Mouse (Mus musculus) hindbrain, embryonic 16.5 days (tissue): Measurements from ENCODE around the gene Golm1. TPM values are rescaled to one million over a fixed set of nuclear protein-coding genes. Genes with fewer than 3 reads are reported as not detected.

Source experiments
- ATAC-seq: fragments of 200-750 bp; cut with Nextera tagmentation; 2 replicates; pipeline ENCODE4 v1.8.0; 2017; ENCODE audit warnings: moderate TSS enrichment, moderate library complexity
- H3K27ac ChIP-seq: fragments of 300-500 bp; sonication (generic); 2 replicates; pipeline ENCODE4 v1.5.1; 2014; ENCODE audit warnings: low read depth, mild to moderate bottlenecking, control low read depth, low read length, moderate library complexity
- H3K27me3 ChIP-seq: fragments of 300-500 bp; sonication (generic); replicated peaks from 2 replicates; pipeline ENCODE4 v1.6.1; 2014; ENCODE audit warnings: low read length; ENCODE audit not compliant: control insufficient read depth, insufficient read depth
- H3K36me3 ChIP-seq: fragments of 300-500 bp; sonication (generic); 2 replicates; pipeline ENCODE4 v1.6.1; 2014; ENCODE audit warnings: mild to moderate bottlenecking, low read length, moderate library complexity, mixed read lengths; ENCODE audit not compliant: control insufficient read depth, insufficient read depth
- H3K4me1 ChIP-seq: fragments of 300-500 bp; sonication (generic); 2 replicates; pipeline ENCODE4 v1.6.1; 2014; ENCODE audit warnings: low read depth, low read length; ENCODE audit not compliant: control insufficient read depth, insufficient read depth
- H3K4me2 ChIP-seq: fragments of 300-500 bp; sonication (generic); 2 replicates; pipeline ENCODE4 v1.6.1; 2014; ENCODE audit warnings: mild to moderate bottlenecking, low read length, control low read depth, moderate library complexity
- H3K4me3 ChIP-seq: fragments of 300-500 bp; sonication (generic); 2 replicates; pipeline ENCODE4 v1.5.1; 2014; ENCODE audit warnings: mild to moderate bottlenecking, low read length, control low read depth, moderate library complexity
- H3K9ac ChIP-seq: fragments of 300-500 bp; sonication (generic); 2 replicates; pipeline ENCODE4 v1.6.1; 2014; ENCODE audit warnings: low read depth, mild to moderate bottlenecking, control low read depth, low read length, moderate library complexity
- H3K9me3 ChIP-seq: fragments of 300-500 bp; sonication (generic); 2 replicates; pipeline ENCODE4 v1.6.1; 2014; ENCODE audit warnings: mild to moderate bottlenecking, low read length, moderate library complexity; ENCODE audit not compliant: control insufficient read depth
- WGBS: fragments of 180-500 bp; shearing (Covaris S2); extraction: QIAGEN DNeasy Blood & Tissue Kit; methylation state at CpG from one replicate; pipeline ENCODE4 v1.1.7; 2014; 5-methylcytosine and 5-hydroxymethylcytosine counted together
- polyA plus RNA-seq: library from polyadenylated mRNA; unstranded; fragments of >200 nt; fragmentation: Nextera tagmentation; extraction: Ambion mirVana; gene quantifications from 2 replicates; pipeline ENCODE4 v1.2.1, GENCODE M21; 2015

Golm1 gene
- polyA plus RNA-seq, 1 experiment from 2014 or later = 21.0 TPM

DNA sequence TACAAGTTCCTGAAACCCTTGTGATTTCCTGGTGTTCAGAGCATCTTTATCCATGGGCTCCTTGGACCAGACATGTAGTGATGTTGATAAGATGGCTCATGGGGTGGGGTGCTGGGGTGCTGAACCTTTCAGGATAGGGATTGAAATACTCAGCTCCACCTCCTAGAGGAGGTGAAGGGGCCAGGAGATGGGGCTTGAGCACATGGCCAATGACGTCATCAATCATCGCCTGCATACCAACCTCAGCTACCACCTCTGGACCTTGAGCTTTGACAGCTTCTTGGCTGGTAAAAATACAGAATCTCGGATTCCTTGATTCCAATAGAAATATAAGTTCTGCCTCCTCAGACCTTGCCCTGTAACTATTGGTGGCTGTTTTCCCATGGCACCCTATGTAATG is 30.1 kb downstream of the Golm1 start:
- Histone ChIP-seq H3K9ac (no peak overlapping the region), H3K4me1 (no peaks in the 10 kb centered on the region), H3K27ac (no peak overlapping the region), H3K27me3 (no peaks in the 10 kb centered on the region), H3K36me3 (no peaks in the 10 kb centered on the region), H3K9me3 (no peaks in the 10 kb centered on the region), H3K4me2 (no peak overlapping the region), H3K4me3 (no peak overlapping the region)
- no peak for ATAC-seq
- 91% methylated on average over 3 of the region's 3 CpGs for WGBS

DNA sequence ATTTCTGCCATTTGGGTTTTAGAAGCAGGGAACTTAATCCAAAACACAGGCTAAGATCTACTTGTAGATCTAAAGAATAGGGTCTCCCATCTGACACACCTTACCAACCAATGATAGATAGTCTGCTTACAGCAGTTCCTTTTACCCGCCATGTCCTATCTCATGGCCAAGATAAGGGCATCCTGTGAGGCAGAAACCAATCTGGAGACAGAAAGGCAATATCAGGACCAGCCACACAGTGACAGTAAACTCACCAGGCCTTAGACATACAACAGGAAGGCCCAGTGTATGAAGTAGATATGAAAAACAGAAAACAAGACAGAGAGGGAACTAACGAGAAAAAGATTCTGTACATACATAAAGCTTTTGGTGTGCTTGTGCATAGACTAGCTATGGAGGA is 32.8 kb downstream of the Golm1 start:
- Histone ChIP-seq H3K4me3 (no peak overlapping the region), H3K27ac (no peak overlapping the region), H3K27me3 (no peaks in the 10 kb centered on the region), H3K9ac (no peak overlapping the region), H3K4me1 (no peaks in the 10 kb centered on the region), H3K9me3 (no peaks in the 10 kb centered on the region), H3K36me3 (no peaks in the 10 kb centered on the region), H3K4me2 (no peak overlapping the region)
- 93% methylated on average over 2 of the region's 2 CpGs for WGBS
- no peak for ATAC-seq

DNA sequence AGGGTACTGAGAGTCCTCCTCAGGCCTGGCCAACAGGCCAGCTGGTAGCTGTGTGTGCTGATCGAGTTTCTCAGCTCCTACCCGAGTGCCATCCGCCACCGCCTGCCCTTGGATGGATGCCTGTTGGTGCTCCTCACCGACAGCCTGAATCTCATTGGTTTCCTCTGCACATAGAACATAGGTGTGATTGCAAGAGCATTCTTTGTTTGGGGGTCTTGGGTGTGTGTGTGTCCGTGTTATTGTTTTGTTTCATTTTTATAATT is 35.5 kb downstream of the Golm1 start:
- peaks cover 13% of the 10 kb centered on the region for H3K36me3 ChIP-seq
- H3K9ac ChIP-seq = no peak overlapping the region
- H3K9me3 ChIP-seq = no peaks in the 10 kb centered on the region
- no peak overlapping the region for H3K4me3 ChIP-seq
- no peak overlapping the region for H3K4me2 ChIP-seq
- H3K27me3 ChIP-seq = no peaks in the 10 kb centered on the region
- 91% methylated on average over 6 of the region's 6 CpGs for WGBS
- no peaks in the 10 kb centered on the region for H3K4me1 ChIP-seq
- no peak for ATAC-seq
- H3K27ac ChIP-seq = no peak overlapping the region

DNA sequence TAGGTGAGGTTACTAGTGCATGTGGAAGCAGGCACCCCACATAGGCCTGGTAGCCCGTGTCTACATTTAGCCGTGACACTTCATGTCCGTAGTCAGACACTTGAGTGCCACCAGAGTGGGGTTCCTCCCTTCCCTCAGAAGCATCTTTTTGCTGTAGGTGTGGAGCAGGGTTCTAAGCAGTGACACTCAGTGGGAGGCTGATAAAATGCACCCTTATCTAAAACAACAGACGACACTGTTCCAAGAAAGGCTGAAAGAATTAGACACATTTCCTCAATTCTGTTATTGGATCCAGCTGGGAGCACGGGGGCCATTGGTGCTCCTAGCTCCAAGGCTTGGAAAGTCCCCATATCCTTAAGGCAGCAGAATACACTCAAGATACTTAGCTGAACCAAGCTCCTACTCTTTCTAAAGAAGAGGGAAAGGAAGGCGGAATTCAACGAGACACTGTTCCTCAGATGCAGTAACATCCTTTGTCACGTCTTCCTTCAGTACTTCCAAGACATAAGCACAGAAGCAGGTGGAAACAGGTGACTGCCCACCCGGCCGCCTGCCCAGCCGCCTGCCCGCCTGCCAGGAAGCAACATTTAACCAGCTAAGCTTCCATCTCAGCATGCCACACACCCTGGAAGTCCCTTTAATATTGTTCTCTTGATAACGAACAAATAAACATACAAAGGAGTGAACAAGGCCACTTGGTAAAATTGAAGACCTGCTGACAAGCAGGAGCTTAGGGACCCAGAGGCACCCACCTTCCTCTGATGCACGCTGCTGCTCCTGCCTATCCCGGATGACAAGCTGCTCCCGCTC is 36.0 kb downstream of the Golm1 start:
- peaks cover 13% of the 10 kb centered on the region for H3K36me3 ChIP-seq
- no peak for ATAC-seq
- 91% methylated on average over 16 of the region's 16 CpGs for WGBS

DNA sequence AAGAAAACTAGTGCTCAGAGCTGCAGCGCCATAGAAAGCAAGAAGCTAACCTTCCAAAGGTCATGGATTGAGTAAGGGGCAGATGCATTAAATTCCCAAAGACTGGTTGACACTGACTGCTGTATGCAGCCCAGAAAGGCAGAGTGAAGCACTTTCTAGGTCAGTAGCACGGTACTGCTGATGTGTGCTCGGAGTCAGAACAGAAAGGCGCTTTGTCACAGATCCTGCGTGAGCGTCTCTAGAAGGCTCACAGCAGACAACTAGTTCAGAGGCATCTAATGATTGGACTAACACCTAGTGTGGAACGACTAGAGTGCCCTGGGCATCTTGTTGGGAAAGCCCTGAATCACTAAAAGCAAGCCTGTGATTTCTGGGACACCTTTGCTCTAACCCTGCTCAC is 37.8 kb downstream of the Golm1 start:
- Histone ChIP-seq H3K4me2 (no peak overlapping the region), H3K27me3 (no peaks in the 10 kb centered on the region), H3K4me3 (no peak overlapping the region), H3K9ac (no peak overlapping the region), H3K4me1 (no peaks in the 10 kb centered on the region), H3K9me3 (no peaks in the 10 kb centered on the region), H3K36me3 (peaks cover 19% of the 10 kb centered on the region), H3K27ac (no peak overlapping the region)
- WGBS = 89% methylated on average over 7 of the region's 7 CpGs
- no peak for ATAC-seq

More for the DNA sequence above, 36.0 kb downstream of the Golm1 start:
- Histone ChIP-seq H3K9ac (no peak overlapping the region), H3K9me3 (no peaks in the 10 kb centered on the region), H3K4me1 (no peaks in the 10 kb centered on the region), H3K27ac (no peak overlapping the region), H3K4me2 (no peak overlapping the region), H3K27me3 (no peaks in the 10 kb centered on the region), H3K4me3 (no peak overlapping the region)

DNA sequence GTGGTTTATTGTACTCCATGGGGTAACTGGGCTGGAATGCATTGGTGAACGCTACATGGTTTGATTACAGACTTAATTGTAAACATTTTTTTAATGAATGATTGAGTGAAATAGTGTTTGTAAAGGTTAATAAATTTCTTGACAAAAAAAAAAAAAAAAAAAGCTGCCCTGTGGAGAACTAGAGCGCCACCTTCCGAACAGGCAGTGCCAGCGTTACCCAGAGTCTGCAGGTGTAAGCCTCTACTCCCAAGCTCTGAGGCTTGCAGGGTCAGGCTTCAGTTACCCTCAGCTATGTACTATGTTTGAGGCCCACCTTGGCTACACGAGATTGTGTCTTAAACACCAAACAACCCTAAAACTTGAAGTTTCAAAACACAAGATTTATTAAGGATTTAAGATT is 41.0 kb downstream of the Golm1 start:
- H3K9ac ChIP-seq = no peak overlapping the region
- H3K4me3 ChIP-seq = no peak overlapping the region
- peaks cover 39% of the 10 kb centered on the region for H3K36me3 ChIP-seq
- no peaks in the 10 kb centered on the region for H3K4me1 ChIP-seq
- 73% methylated on average over 5 of the region's 5 CpGs for whole genome bisulfite sequencing
- no peak for ATAC-seq
- no peaks in the 10 kb centered on the region for H3K9me3 ChIP-seq
- H3K27ac ChIP-seq = no peak overlapping the region
- H3K4me2 ChIP-seq = no peak overlapping the region
- no peaks in the 10 kb centered on the region for H3K27me3 ChIP-seq

DNA sequence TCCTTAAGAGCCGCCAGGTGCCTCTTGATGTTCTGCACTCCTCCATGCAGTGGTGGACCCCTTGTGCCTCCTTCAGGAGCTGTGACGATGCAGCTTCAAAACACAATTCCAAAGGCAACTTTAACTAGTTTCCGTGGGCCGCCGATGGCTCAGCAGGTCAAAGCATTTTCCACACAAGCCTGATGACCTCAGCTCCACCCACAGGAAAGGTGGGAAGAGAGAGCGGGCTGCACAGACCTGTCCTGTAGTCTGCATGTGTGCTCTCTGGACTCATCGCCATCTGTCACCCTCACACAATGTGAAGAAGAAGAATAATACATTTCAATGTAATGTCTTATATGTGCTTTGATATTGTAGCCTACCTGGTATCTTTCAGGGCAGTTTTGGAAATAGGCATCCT is 48.9 kb downstream of the Golm1 start:
- H3K27ac ChIP-seq = no peak overlapping the region
- no peak overlapping the region for H3K4me3 ChIP-seq
- 93% methylated on average over 7 of the region's 7 CpGs for WGBS
- H3K4me1 ChIP-seq = no peaks in the 10 kb centered on the region
- no peak overlapping the region for H3K4me2 ChIP-seq
- no peak for ATAC-seq
- no peak overlapping the region for H3K9ac ChIP-seq
- no peaks in the 10 kb centered on the region for H3K9me3 ChIP-seq
- H3K36me3 ChIP-seq = peaks cover 48% of the 10 kb centered on the region
- no peaks in the 10 kb centered on the region for H3K27me3 ChIP-seq

DNA sequence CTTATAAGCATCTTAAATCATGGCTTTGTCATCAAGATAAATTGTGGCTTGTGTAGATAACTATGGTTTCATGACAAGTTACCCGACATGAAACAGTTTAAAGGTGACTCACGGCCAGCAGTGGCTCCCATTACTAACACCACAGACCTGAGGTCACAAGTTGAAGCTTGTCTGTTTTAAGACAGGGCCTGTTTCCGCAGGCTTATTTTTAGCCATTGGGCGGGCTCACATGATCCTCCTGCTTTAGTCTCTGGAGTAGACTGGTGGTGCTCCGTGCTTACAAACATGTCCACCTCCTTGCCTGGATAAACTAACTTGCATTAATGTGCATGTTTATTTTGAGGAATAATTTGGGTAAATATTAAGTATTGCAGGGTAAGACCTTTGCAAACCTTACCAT is 50.7 kb downstream of the Golm1 start:
- no peak for ATAC-seq
- no peaks in the 10 kb centered on the region for H3K4me1 ChIP-seq
- no peaks in the 10 kb centered on the region for H3K9me3 ChIP-seq
- whole genome bisulfite sequencing = 92% methylated on average over 5 of the region's 5 CpGs
- H3K9ac ChIP-seq = no peak overlapping the region
- no peak overlapping the region for H3K27ac ChIP-seq
- no peak overlapping the region for H3K4me3 ChIP-seq
- no peaks in the 10 kb centered on the region for H3K27me3 ChIP-seq
- no peak overlapping the region for H3K4me2 ChIP-seq
- H3K36me3 ChIP-seq = peaks cover 50% of the 10 kb centered on the region

DNA sequence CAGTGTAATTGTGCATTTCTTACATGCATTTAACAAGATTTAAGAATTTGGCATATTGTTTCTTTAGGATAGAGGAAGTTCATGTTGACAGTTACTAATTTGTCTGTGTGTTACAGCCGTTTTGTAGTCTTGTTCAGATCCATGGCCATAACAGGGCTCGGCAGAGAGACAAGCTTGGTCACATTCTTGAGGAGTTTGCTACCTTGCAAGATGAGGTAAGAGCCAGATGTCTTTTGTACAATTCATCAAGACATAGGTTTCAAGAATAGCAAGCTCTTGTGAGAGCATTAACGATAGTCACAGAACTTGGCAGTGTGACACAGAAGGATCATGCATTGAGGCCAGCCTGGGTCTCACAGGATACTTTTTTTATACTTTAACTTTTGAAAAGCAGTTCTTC is 51.2 kb downstream of the Golm1 start:
- Histone ChIP-seq H3K4me2 (no peak overlapping the region), H3K27me3 (no peaks in the 10 kb centered on the region), H3K4me1 (no peaks in the 10 kb centered on the region), H3K9me3 (no peaks in the 10 kb centered on the region), H3K9ac (no peak overlapping the region), H3K36me3 (peaks cover 45% of the 10 kb centered on the region), H3K4me3 (no peak overlapping the region), H3K27ac (no peak overlapping the region)
- WGBS = 89% methylated on average over 3 of the region's 3 CpGs
- ATAC-seq = no peak
